Mouse (Mus musculus) heart, postnatal 36 days (tissue): ENCODE data around the gene Gm2564. TPM values are rescaled to one million over a fixed set of nuclear protein-coding genes. Genes with fewer than 3 reads are reported as not detected.
"Not testable (repeated sequence)": the region's sequence is repeated elsewhere in the genome, so short reads cannot be mapped to it uniquely, and the experiment has no call there.

Experiments
- DNase-seq, 2 experiments: peaks; one replicate each; pipeline ENCODE4 v3.0.0; 2021 to 2022
- intact Hi-C: fragments of 180-260 bp; cut with DNase I; formaldehyde crosslinking; loops from one replicate; pipeline ENCODE4 v1.15.1; 2025
- total RNA-seq, 2 experiments: library from RNA; stranded (reverse); gene quantifications; 2 replicates each; pipeline ENCODE4 v1.2.3; 2021

Gene Gm2564
- total RNA-seq, result 1 to 10 TPM; 2.4 to 3.0 TPM

DNA sequence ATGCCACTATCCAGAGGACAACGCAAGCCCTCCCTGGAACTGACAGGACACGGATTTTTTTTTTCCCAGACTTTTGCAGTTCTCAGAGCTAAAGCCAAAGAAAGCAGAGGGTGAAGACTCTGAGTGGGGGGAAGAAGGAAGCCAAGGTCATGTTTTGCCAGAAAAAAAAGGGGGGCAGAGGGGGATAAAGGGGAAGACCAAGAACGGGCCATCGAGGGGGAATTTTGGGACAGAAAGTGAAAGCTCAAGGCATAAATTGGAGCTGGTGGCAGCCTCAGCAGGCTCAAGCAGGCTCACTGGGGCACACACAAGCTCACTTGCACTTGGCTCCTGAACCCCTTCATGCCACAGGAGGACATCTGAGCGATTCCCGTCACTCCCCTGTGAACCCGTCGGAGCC is at the start of gene Gm2564:
Gm2564 (plus strand) TSS at position 301 of the 400 bp plus-strand sequence.
- intact Hi-C loops, DNase-seq: not testable (repeated sequence)

DNA sequence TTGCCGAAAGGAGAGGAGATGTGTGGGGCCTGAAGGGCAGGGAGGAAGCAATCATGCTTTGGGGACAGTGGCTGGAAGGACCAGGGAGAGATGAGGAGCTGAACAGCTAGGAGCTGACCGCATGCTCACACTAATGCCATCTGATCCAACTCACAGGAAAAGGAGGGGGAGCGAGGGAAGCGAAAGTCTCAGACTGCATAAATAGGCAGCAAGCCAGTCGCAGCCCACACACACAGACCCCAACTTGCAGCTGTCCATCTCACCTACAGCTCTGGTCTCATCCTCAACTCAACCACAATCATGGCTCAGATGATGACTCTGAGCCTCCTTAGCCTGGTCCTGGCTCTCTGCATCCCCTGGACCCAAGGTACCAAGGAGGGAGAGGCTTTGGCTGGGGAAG is 17.6 kb upstream of the Gm2564 start, which contains the start of gene Gm10591:
Gm10591 (plus strand) TSS at position 301 of the 400 bp plus-strand sequence.
- intact Hi-C loops, DNase-seq: not testable (repeated sequence)

DNA sequence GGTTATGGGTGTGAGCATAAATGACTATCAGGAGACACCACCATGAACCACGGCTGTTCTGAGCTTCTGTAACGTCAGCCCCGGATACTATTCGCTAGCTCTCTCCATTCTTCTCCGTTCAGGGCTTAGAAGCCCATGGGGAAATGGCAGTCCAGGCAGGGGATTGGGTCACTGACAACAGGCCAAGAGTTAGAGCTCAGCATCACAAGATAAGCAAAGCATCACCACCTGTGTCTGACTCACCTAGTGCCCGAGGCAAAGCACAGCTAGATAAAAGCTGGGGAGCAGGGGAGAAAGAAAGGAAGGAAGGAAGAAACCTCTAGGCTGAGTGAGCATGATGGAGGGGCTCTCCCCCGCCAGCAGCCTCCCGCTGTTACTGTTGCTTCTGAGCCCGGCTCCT is 25.4 kb downstream of the Gm2564 start, which contains the start of gene Ccl27b:
Ccl27b (plus strand) TSS at position 301 of the 400 bp plus-strand sequence.
- DNase-seq, intact Hi-C loops: not testable (repeated sequence)

DNA sequence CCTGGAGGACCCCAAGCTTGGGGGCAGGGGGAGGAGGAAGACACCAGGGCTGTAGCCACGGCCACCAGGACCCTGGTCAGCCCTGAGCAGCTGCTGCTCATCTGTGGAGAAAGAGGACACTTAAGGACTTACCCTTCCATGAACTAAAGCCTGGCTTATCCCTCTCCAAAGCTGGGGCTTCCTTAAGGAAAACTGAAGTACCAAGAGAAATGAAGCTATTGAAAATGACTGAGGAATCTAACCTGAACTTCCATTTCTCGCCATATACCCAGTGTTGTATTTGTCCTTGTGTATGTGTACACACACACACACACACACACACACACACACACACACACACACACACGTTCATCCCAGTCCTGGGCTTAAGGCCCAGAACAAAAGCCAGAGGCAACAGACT is 32.3 kb downstream of the Gm2564 start, which contains the start of gene Il11ra2:
Il11ra2 (minus strand) TSS at position 101 of the 400 bp plus-strand sequence.
- DNase-seq, intact Hi-C loops: not testable (repeated sequence)

DNA sequence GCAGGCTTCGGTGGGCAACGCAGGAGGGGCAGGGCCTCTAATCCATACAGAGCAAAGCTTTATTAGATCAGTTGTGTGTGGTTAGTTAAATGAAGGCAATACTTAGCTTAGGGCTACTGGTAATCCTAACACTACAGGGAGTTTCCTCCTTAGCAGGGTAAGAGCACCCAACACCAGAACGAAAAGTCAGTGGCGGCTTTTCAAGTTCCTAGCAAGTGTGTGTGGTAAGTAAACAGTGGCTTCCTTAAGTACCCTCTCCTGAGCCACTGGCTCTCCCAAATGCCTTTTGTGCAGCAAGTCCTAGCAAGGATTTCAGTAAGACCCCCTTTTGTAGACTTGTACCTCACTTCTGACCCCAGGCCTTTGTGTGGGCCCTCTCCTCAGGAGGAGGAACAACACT is 45.9 kb downstream of the Gm2564 start:
- intact Hi-C loops, DNase-seq: not testable (repeated sequence)

DNA sequence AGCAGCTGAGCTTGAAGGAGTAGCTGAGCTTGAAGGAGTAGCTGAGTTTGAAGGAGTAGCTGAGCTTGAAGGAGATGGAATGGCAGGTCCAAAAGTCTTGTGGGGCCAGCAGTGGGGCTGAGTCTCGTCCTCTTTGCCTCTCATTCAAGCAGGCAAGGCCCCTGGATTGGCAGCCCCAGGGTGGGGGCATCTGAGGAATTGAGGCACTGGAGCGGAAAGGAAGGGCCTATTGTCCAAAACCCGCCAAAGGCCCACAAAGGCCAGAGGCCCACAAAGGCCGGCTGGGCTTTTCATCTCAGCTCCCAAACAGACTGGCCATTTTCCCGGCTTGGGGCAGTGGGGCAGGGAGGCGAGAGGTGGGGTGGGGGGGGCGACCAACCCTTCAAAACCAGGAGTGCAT is 49.8 kb downstream of the Gm2564 start:
- DNase-seq, intact Hi-C loops: not testable (repeated sequence)

DNA sequence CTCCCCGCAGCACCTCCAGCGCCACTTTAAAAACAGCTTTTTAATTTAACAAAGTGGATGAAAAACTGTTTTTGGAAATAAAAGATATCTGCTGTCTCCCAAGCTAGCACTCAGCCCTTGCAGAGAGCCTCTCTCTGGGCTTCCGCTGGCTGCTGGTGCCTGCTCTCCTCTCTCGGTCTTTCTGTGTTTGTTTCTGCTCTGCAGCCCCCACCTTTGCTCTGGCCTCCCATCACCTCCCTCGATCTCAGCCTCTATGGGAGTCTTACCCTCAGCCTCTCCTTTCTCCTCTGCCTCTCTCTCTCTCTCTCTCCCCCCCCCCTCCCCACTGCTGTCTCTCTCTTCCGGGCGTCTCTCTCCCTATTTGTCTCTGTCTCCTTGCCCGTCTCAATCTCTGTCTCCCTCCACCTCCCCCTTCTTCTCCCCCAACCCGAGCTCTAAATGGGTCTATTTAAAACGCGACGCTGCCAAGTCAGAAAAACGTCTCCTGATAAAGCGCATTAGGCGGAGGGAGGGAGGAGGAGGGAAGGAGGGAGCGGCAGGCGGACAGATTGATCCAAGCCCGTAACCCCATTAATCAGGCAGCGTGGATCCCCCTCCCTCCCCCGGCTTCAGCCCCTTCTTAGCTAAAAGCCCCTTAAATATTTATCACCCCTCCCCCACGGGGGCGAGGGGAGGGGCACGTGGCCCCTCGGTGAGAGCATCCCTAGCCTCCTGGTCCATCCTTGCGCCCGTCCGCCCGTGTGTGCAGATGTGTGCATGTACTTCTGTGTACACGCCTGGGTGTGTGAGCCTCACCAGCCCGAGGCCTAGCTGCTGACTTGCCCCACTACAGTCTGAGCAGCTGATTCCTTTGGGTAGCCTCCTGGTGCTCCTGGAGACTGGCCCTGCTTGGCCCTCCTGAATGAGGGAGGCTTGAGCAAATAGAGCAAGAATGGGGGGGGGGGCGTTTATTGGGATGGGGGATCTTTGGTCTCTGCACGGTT is 51.1 kb downstream of the Gm2564 start:
- DNase-seq, intact Hi-C loops: not testable (repeated sequence)

Other genes starting within 250 kb of the Gm2564 start
- not detected for gene Gm21586, start 190.3 kb upstream of the Gm2564 start, total RNA-seq
- not detected for gene Gm2163, start 163.0 kb upstream of the Gm2564 start, total RNA-seq
- not detected for gene Fam205a2, start 101.5 kb upstream of the Gm2564 start, total RNA-seq
- gene Gm10591, start 17.5 kb upstream of the Gm2564 start, total RNA-seq, result not detected
- gene Ccl27b, start 25.5 kb downstream of the Gm2564 start, total RNA-seq, result not detected
- under 1 TPM in 1 of 2 experiments, not detected in 1; 0.27 TPM for gene Il11ra2, start 32.2 kb downstream of the Gm2564 start, total RNA-seq
- gene 4930578G10Rik, start 105.8 kb downstream of the Gm2564 start, total RNA-seq, result not detected
- under 1 TPM in 1 of 2 experiments, not detected in 1; 0.73 TPM for gene Ccl19, start 126.9 kb downstream of the Gm2564 start, total RNA-seq
- 10 to 100 TPM; 40.1 to 54.5 TPM for gene Ccl21a, start 144.3 kb downstream of the Gm2564 start, total RNA-seq
- under 1 TPM in 1 of 2 experiments, not detected in 1; 0.08 TPM for gene Fam205a1, start 224.2 kb downstream of the Gm2564 start, total RNA-seq
- not detected for gene Gm12394, start 227.1 kb downstream of the Gm2564 start, total RNA-seq
- 1 to 10 TPM; 6.2 to 9.6 TPM for gene Fam205c, start 244.5 kb downstream of the Gm2564 start, total RNA-seq